In genomic region chr7:130519096-130520048, GRCm38 (mm10) we compare ENCODE assay signal across 8 mouse cellular contexts. TPM values are rescaled to one million over a fixed set of nuclear protein-coding genes. Genes with fewer than 3 reads are reported as not detected.
A peak's percentile ranks its signal among the peaks of the same experiment; 100 is the strongest.
DNase-seq lines count a peak whose midpoint lies in the region; ATAC-seq and TF ChIP-seq lines count a peak whose summit lies in the region.

No protein-coding gene starts in this region.

- peak overlapping the region; percentile 89 for H3K4me2 ChIP-seq in forebrain, postnatal 0 days (ENCODE audit: low read depth)
- H3K4me2 ChIP-seq in lung, embryonic 15.5 days, result peak overlapping the region; percentile 86

- peak overlapping the region; percentile 73 to 82 for H3K4me3 ChIP-seq in MEL (ENCODE audit: control insufficient read depth in 1 of 2, insufficient read depth in 1 of 2, low read depth in 2 of 2, low read length in 2 of 2)
- peak overlapping the region; percentile 94 for H3K4me3 ChIP-seq in cerebellum, adult 2 months (replicated peaks; ENCODE audit: insufficient read depth, low read depth, low read length)
- peak overlapping the region; percentile 66 for H3K4me3 ChIP-seq in forebrain, postnatal 0 days (ENCODE audit: low read depth, low read length)
- peak overlapping the region; percentile 88 for H3K4me3 ChIP-seq in lung, embryonic 15.5 days

- DNase-seq in MEL (ENCODE audit: low read depth, low spot score), result peak; percentile 96
- peak; percentile 97 to 98 for DNase-seq in cerebellum, adult 2 months
- DNase-seq in forebrain, postnatal 0 days, result peak; percentile 99
- DNase-seq in heart, postnatal 4 days, result peak; percentile 99
- DNase-seq in layer of hippocampus, adult 8-10 months (ENCODE audit: low spot score in 2 of 2), result peak; percentile 96
- DNase-seq in ovary, adult 18-20 months (ENCODE audit: low spot score), result peak; percentile 97
- DNase-seq in thymus, postnatal 0 days (ENCODE audit: low spot score), result peak; percentile 96

- H3K9me3 ChIP-seq in MEL (replicated peaks; ENCODE audit: insufficient read depth, low read length), result no peaks in the 10 kb centered on the region
- H3K9me3 ChIP-seq in forebrain, postnatal 0 days (ENCODE audit: low read length), result no peaks in the 10 kb centered on the region
- no peaks in the 10 kb centered on the region for H3K9me3 ChIP-seq in lung, embryonic 15.5 days

- H3K27ac ChIP-seq in MEL (ENCODE audit: control insufficient read depth, low read depth, low read length), result peak overlapping the region; percentile 94
- H3K27ac ChIP-seq in cerebellum, adult 2 months (ENCODE audit: insufficient read depth, low read length), result peak overlapping the region; percentile 83
- peak overlapping the region; percentile 97 for H3K27ac ChIP-seq in forebrain, postnatal 0 days (ENCODE audit: low read depth, low read length)
- H3K27ac ChIP-seq in lung, embryonic 15.5 days, result peak overlapping the region; percentile 98

- no peak for TF ChIP-seq CTCF in MEL (IDR thresholded peaks at IDR 0.05 in 2 of 3, conservative IDR thresholded peaks at IDR 0.05 in 1 of 3; ENCODE audit: control insufficient read depth in 1 of 3, insufficient read depth in 1 of 3, low read depth in 2 of 3, low read length in 3 of 3, poor library complexity in 1 of 3, severe bottlenecking in 1 of 3)
- TF ChIP-seq CTCF in cerebellum, adult 2 months (IDR thresholded peaks at IDR 0.05; ENCODE audit: borderline replicate concordance, insufficient read depth, low read depth, low read length), result no peak
- TF ChIP-seq CTCF in forebrain, postnatal 0 days (IDR thresholded peaks at IDR 0.05; ENCODE audit: low read depth), result no peak

- under 1% methylated on average over 90 of the region's 90 CpGs for WGBS in cerebellum, adult 2 months
- under 1% methylated on average over 88 of the region's 90 CpGs for WGBS in forebrain, postnatal 0 days
- under 1% methylated on average over 90 of the region's 90 CpGs for WGBS in lung, embryonic 15.5 days

- no peak for TF ChIP-seq RAD21 in MEL (IDR thresholded peaks at IDR 0.05; ENCODE audit: low read depth, low read length)

- peak; percentile 98 for ATAC-seq in forebrain, postnatal 0 days
- peak; percentile 98 for ATAC-seq in lung, embryonic 15.5 days (ENCODE audit: borderline replicate concordance, extremely low read depth, low FRiP score, low TSS enrichment)

- peaks cover 0 to 41% of the 10 kb centered on the region in 2 experiments; a peak in 2 of 4 replicates for H3K36me3 ChIP-seq in MEL (ENCODE audit: control insufficient read depth in 1 of 2, insufficient read depth in 2 of 2, low read length in 2 of 2)
- peaks cover 4% of the 10 kb centered on the region; the same call in 1 of the 2 replicates for H3K36me3 ChIP-seq in forebrain, postnatal 0 days (ENCODE audit: insufficient read depth)
- H3K36me3 ChIP-seq in lung, embryonic 15.5 days, result no peaks in the 10 kb centered on the region

- peaks cover 14 to 15% of the 10 kb centered on the region in 2 experiments for H3K4me1 ChIP-seq in MEL (ENCODE audit: control insufficient read depth in 1 of 2, insufficient read depth in 2 of 2, low read length in 2 of 2)
- no peaks in the 10 kb centered on the region for H3K4me1 ChIP-seq in cerebellum, adult 2 months (ENCODE audit: control insufficient read depth, insufficient read depth, low read length)
- peaks cover 13% of the 10 kb centered on the region; the same call in 1 of the 2 replicates for H3K4me1 ChIP-seq in forebrain, postnatal 0 days (ENCODE audit: insufficient read depth)
- H3K4me1 ChIP-seq in lung, embryonic 15.5 days, result peaks cover 10% of the 10 kb centered on the region

- H3K9ac ChIP-seq in MEL (ENCODE audit: control insufficient read depth, low read depth, low read length, poor library complexity, severe bottlenecking), result peak overlapping the region; percentile 94
- peak overlapping the region; percentile 79 for H3K9ac ChIP-seq in forebrain, postnatal 0 days
- peak overlapping the region; percentile 98 for H3K9ac ChIP-seq in lung, embryonic 15.5 days

- no peaks in the 10 kb centered on the region for H3K27me3 ChIP-seq in MEL (ENCODE audit: control insufficient read depth in 1 of 2, insufficient read depth in 2 of 2, low read length in 2 of 2)
- H3K27me3 ChIP-seq in cerebellum, adult 2 months (ENCODE audit: control insufficient read depth, insufficient read depth, low read length), result no peaks in the 10 kb centered on the region
- no peaks in the 10 kb centered on the region for H3K27me3 ChIP-seq in forebrain, postnatal 0 days (ENCODE audit: insufficient read depth, low read length)
- H3K27me3 ChIP-seq in lung, embryonic 15.5 days, result no peaks in the 10 kb centered on the region

- H3K79me2 ChIP-seq in MEL (ENCODE audit: control insufficient read depth, insufficient read depth, low read length, poor library complexity), result peaks cover 33% of the 10 kb centered on the region

- TF ChIP-seq POLR2A in MEL (IDR thresholded peaks at IDR 0.05; ENCODE audit: control insufficient read depth in 1 of 2, insufficient read depth in 1 of 2, low read depth in 1 of 2, low read length in 2 of 2, poor library complexity in 1 of 2), result peak; percentile 79 to 82
- TF ChIP-seq POLR2A in cerebellum, adult 2 months (IDR thresholded peaks at IDR 0.05; ENCODE audit: borderline replicate concordance, insufficient read depth, low read length), result peak; percentile 67

- peak in 1 of 2 experiments; percentile 14; a peak in 1 of 4 replicates for TF ChIP-seq EP300 in MEL (IDR thresholded peaks at IDR 0.05; ENCODE audit: low read depth in 1 of 2, low read length in 2 of 2)

TF ChIP-seq in MEL, 35 proteins besides CTCF, POLR2A, EP300 and RAD21 (continues in another document):
- TF ChIP-seq POLR2AphosphoS2 (IDR thresholded peaks at IDR 0.05; ENCODE audit: low read length), result peak; percentile 21; the same call in 1 of the 2 replicates
- TF ChIP-seq SMC3 (IDR thresholded peaks at IDR 0.05; ENCODE audit: low read depth, low read length), result no peak
- TF ChIP-seq MYC (IDR thresholded peaks at IDR 0.05; ENCODE audit: low read depth, low read length), result no peak
- TF ChIP-seq NELFE (IDR thresholded peaks at IDR 0.05; ENCODE audit: low read depth, low read length), result peak; percentile 62
- no peak for TF ChIP-seq ZKSCAN1 (IDR thresholded peaks at IDR 0.05; ENCODE audit: low read depth, low read length)
- TF ChIP-seq POLR2AphosphoS5 (IDR thresholded peaks at IDR 0.05; ENCODE audit: borderline replicate concordance, low read depth, low read length), result no peak
- no peak for TF ChIP-seq GATA1 (IDR thresholded peaks at IDR 0.05; ENCODE audit: low read depth, low read length)
- TF ChIP-seq MEF2A (IDR thresholded peaks at IDR 0.05; ENCODE audit: extremely low read depth, insufficient replicate concordance, low read depth, low read length, poor library complexity, severe bottlenecking), result no peak
- TF ChIP-seq CHD2 (IDR thresholded peaks at IDR 0.05; ENCODE audit: low read length), result peak; percentile 85
- TF ChIP-seq ETS1 (IDR thresholded peaks at IDR 0.05; ENCODE audit: low read depth, low read length), result no peak
- no peak for TF ChIP-seq ZC3H11A (IDR thresholded peaks at IDR 0.05; ENCODE audit: low read depth, low read length)
- no peak for TF ChIP-seq USF2 (IDR thresholded peaks at IDR 0.05; ENCODE audit: borderline replicate concordance in 1 of 2, insufficient read depth in 1 of 2, low read depth in 1 of 2, low read length in 2 of 2)
- peak; percentile 14; the same call in 1 of the 2 replicates for TF ChIP-seq TBP (IDR thresholded peaks at IDR 0.05; ENCODE audit: low read depth, low read length)
- peak; percentile 61 for TF ChIP-seq SIN3A (IDR thresholded peaks at IDR 0.05; ENCODE audit: low read length)
- peak; percentile 91 for TF ChIP-seq MXI1 (IDR thresholded peaks at IDR 0.05; ENCODE audit: low read depth, low read length)
- TF ChIP-seq HCFC1 (IDR thresholded peaks at IDR 0.05; ENCODE audit: low read depth, low read length), result peak; percentile 97

RNA-seq across cellular contexts. Expression of gene Ate1, which starts 0.8 kb away (rescaled TPM):
- 19.5 and 21.9 TPM in 2 replicates for total RNA-seq in MEL (2012; rRNA removed)
- 10 to 100 TPM in 1 of 2 experiments, not detected in 1; 28.6 TPM for polyA plus RNA-seq in MEL (2012; ENCODE audit: insufficient read depth in 1 of 2, insufficient read length in 2 of 2, low read depth in 1 of 2, low replicate concordance in 2 of 2, missing spikeins in 1 of 2)
- 29.7 and 34.0 TPM in 2 replicates for polyA plus RNA-seq in cerebellum, adult 2 months (2012; rRNA removed)
- 44.2 and 50.8 TPM in 2 replicates for total RNA-seq in forebrain, postnatal 0 days (2014; rRNA removed)
- 65.6 and 97.7 TPM in 2 replicates for polyA plus RNA-seq in forebrain, postnatal 0 days (2015; fragmentation: Nextera tagmentation; extraction: Ambion mirVana)
- 10 to 100 TPM; 41.5 to 42.2 TPM for total RNA-seq in heart, postnatal 4 days (2021)
- total RNA-seq in layer of hippocampus, adult 8-10 months (2022), result 10 to 100 TPM; 71.4 to 86.7 (median 76.9) TPM
- polyA plus RNA-seq in lung, embryonic 15.5 days (2015; fragmentation: Nextera tagmentation; extraction: Ambion mirVana), result 65.1 and 67.5 TPM in 2 replicates
- 54.8 and 67.0 TPM in 2 replicates for polyA plus RNA-seq in thymus, postnatal 0 days (2015; fragmentation: Nextera tagmentation; extraction: Ambion mirVana)

RNA-seq across cellular contexts. Expression of gene Nsmce4a, which starts 53.5 kb away (rescaled TPM):
- 124 and 134 TPM in 2 replicates for total RNA-seq in MEL (2012; rRNA removed)
- polyA plus RNA-seq in MEL (2012; ENCODE audit: insufficient read depth in 1 of 2, insufficient read length in 2 of 2, low read depth in 1 of 2, low replicate concordance in 2 of 2, missing spikeins in 1 of 2), result 100 to 1,000 TPM; 117 to 129 TPM
- 69.1 and 74.9 TPM in 2 replicates for polyA plus RNA-seq in cerebellum, adult 2 months (2012; rRNA removed)
- 52.5 and 58.6 TPM in 2 replicates for total RNA-seq in forebrain, postnatal 0 days (2014; rRNA removed)
- polyA plus RNA-seq in forebrain, postnatal 0 days (2015; fragmentation: Nextera tagmentation; extraction: Ambion mirVana), result 76.8 and 87.6 TPM in 2 replicates
- 10 to 100 TPM; 70.1 to 76.5 TPM for total RNA-seq in heart, postnatal 4 days (2021)
- 10 to 100 TPM; 42.0 to 45.3 (median 43.3) TPM for total RNA-seq in layer of hippocampus, adult 8-10 months (2022)
- 158 and 164 TPM in 2 replicates for polyA plus RNA-seq in lung, embryonic 15.5 days (2015; fragmentation: Nextera tagmentation; extraction: Ambion mirVana)
- polyA plus RNA-seq in thymus, postnatal 0 days (2015; fragmentation: Nextera tagmentation; extraction: Ambion mirVana), result 173 and 179 TPM in 2 replicates

RNA-seq across cellular contexts. Expression of gene Tacc2, which starts 57.9 kb away (rescaled TPM):
- total RNA-seq in MEL (2012; rRNA removed), result 3.5 and 5.3 TPM in 2 replicates
- polyA plus RNA-seq in MEL (2012; ENCODE audit: insufficient read depth in 1 of 2, insufficient read length in 2 of 2, low read depth in 1 of 2, low replicate concordance in 2 of 2, missing spikeins in 1 of 2), result 10 to 100 TPM in 1 of 2 experiments, not detected in 1; 21.5 TPM
- 65.9 and 66.7 TPM in 2 replicates for polyA plus RNA-seq in cerebellum, adult 2 months (2012; rRNA removed)
- total RNA-seq in forebrain, postnatal 0 days (2014; rRNA removed), result 49.1 and 54.1 TPM in 2 replicates
- 51.3 and 60.9 TPM in 2 replicates for polyA plus RNA-seq in forebrain, postnatal 0 days (2015; fragmentation: Nextera tagmentation; extraction: Ambion mirVana)
- 100 to 1,000 TPM; 140 to 147 TPM for total RNA-seq in heart, postnatal 4 days (2021)
- 10 to 100 TPM; 73.3 to 82.8 (median 79.4) TPM for total RNA-seq in layer of hippocampus, adult 8-10 months (2022)
- polyA plus RNA-seq in lung, embryonic 15.5 days (2015; fragmentation: Nextera tagmentation; extraction: Ambion mirVana), result 23.4 and 25.3 TPM in 2 replicates
- polyA plus RNA-seq in thymus, postnatal 0 days (2015; fragmentation: Nextera tagmentation; extraction: Ambion mirVana), result 16.6 and 17.3 TPM in 2 replicates

Comparison
In these comparisons a context has a peak if more than half of its experiments do, and no peak if none do; other contexts are left out.
1. Peak in every context shown above with its lines: DNase-seq, ATAC-seq, H3K4me3 ChIP-seq and H3K27ac ChIP-seq.